Mouse (Mus musculus) midbrain, embryonic 10.5 days (tissue): ENCODE results near the gene Galntl6. TPM values are rescaled to one million over a fixed set of nuclear protein-coding genes. Genes with fewer than 3 reads are reported as not detected.

Experiments used
- DNase-seq: peaks from one replicate; pipeline ENCODE4 v3.0.0-alpha.2; 2017; ENCODE audit warnings: low spot score
- H3K27ac ChIP-seq: fragments of 300-500 bp; sonication (generic); replicated peaks from 2 replicates; pipeline ENCODE4 v1.5.1; 2016; ENCODE audit warnings: mild to moderate bottlenecking
- H3K27me3 ChIP-seq: fragments of 300-500 bp; sonication (generic); 2 replicates; pipeline ENCODE4 v1.6.1; 2016; ENCODE audit warnings: low read depth, mild to moderate bottlenecking; ENCODE audit not compliant: poor library complexity, severe bottlenecking
- H3K36me3 ChIP-seq: fragments of 300-500 bp; sonication (generic); 2 replicates; pipeline ENCODE4 v1.6.1; 2016; ENCODE audit warnings: mild to moderate bottlenecking, moderate library complexity
- H3K4me1 ChIP-seq: fragments of 300-500 bp; sonication (generic); 2 replicates; pipeline ENCODE4 v1.6.1; 2016
- H3K4me3 ChIP-seq: fragments of 300-500 bp; sonication (generic); 2 replicates; pipeline ENCODE4 v1.5.1; 2016; ENCODE audit warnings: mild to moderate bottlenecking, moderate library complexity
- H3K9me3 ChIP-seq: fragments of 300-500 bp; sonication (generic); replicated peaks from 2 replicates; pipeline ENCODE4 v1.6.1; 2016; ENCODE audit warnings: mild to moderate bottlenecking
- WGBS: fragments of 180-500 bp; shearing (Covaris S2); methylation state at CpG from one replicate; pipeline ENCODE4 v1.1.7; 2016; 5-methylcytosine and 5-hydroxymethylcytosine counted together
- polyA plus RNA-seq: library from polyadenylated mRNA; unstranded; fragments of >200 nt; fragmentation: Nextera tagmentation; extraction: Ambion mirVana; gene quantifications from 2 replicates; pipeline ENCODE4 v1.2.1, GENCODE M21; 2016

Gene Galntl6
- polyA plus RNA-seq, 1 experiment from 2014 or later: 0.37 TPM

DNA sequence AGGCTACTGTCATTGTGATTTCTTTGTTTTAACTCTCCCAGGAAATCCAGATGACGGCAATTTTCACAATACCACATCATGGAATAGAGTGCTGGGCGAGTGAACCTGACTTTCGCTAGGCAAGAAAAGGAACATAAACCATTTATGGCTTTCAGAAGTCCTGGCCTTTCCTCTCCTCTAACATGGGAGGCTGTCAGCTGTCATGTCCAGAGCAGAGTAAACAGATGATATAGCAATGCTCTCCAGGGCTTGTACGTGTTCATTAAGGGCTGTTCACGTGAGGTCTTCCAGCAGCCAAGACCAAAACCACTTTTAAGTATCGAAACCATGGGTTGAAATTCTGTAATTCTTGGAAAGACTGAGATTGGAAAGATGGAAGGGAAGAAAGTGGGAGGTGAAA lies 989.3 kb downstream of the Galntl6 start:
- no peaks in the 10 kb centered on the region for H3K9me3 ChIP-seq
- no peak overlapping the region for H3K4me3 ChIP-seq
- DNase-seq: no peak
- peaks cover 57% of the 10 kb centered on the region for H3K4me1 ChIP-seq
- WGBS: 68% methylated on average over 6 of the region's 6 CpGs
- peaks cover 45% of the 10 kb centered on the region for H3K27me3 ChIP-seq
- peak overlapping the region; percentile 71 for H3K27ac ChIP-seq
- H3K36me3 ChIP-seq: no peaks in the 10 kb centered on the region

DNA sequence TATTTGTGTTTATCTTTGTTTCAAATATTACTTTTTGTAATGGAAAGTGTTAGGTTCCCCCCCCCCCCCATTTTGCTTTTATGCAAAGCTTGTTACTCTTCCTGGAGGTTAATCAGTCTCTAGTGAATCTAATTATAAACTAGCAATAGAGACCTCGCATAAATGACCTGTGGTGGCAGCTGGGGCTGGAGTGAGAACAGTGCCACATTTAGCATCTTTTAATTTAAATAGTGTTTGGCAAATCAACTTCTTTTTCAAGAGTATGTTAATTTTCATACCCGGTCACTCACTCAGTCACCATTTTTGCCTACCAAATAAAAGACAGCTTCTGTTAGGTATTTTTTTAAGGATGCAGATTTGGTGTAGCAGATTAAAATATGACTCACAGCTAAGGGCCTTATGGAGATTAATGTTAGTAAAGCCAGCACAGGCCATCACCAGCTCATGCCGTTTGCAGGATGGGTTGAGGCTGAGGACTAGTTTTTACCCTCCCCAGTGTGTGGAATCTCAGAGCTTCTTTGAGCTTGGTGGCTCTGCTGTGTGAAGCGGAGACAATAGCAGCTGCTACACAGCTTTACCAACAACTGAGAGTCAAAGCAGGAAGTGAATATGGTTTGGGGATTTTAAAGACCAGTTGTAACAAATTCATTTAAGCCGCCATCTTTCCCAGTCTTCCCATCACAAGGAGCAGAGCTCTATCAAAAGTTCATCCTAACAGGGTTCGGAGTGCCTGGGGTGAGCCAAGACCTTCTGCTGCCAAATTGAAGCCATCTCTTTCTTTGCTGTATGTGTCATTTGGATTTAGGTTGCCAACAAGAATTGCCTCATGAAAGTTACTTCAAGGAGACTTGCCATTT lies 990.0 kb downstream of the Galntl6 start:
- peak; percentile 19 for DNase-seq
- peaks cover 60% of the 10 kb centered on the region for H3K4me1 ChIP-seq
- WGBS: 62% methylated on average over 6 of the region's 6 CpGs
- no peaks in the 10 kb centered on the region for H3K9me3 ChIP-seq
- no peaks in the 10 kb centered on the region for H3K36me3 ChIP-seq
- H3K4me3 ChIP-seq: no peak overlapping the region
- peaks cover 41% of the 10 kb centered on the region for H3K27me3 ChIP-seq
- H3K27ac ChIP-seq: peak overlapping the region; percentile 71

DNA sequence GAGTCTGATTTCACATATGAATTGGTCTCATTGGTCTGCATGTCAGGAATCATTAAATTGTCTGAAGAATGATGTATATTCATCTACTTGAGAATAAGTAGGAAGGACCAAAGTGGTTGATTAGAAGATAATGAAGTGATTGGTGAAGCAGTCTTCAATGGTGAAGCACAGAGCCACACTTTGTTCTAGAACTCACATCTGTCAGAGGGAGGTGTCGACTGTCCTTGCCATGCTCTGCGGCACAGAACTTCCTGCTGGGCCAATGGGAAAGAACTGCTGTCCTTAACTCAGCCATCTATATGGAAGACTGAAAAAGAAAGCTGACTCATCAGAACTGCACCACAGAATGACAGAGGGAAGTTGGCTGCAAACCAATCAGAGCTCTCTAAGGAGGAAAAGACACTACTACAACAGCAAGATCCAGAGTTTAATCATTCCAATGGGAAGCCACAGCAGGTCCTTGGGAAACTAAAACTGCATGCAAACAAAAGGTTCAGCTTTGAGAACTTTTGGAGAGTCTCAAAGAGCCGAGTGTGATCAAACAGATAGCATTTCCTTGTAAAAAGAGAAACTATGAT lies 992.0 kb downstream of the Galntl6 start:
- Histone ChIP-seq H3K9me3 (no peaks in the 10 kb centered on the region), H3K27ac (no peak overlapping the region), H3K4me1 (peaks cover 60% of the 10 kb centered on the region), H3K27me3 (peaks cover 59% of the 10 kb centered on the region), H3K36me3 (no peaks in the 10 kb centered on the region), H3K4me3 (no peak overlapping the region)
- DNase-seq: no peak
- 68% methylated on average over 3 of the region's 3 CpGs for WGBS

DNA sequence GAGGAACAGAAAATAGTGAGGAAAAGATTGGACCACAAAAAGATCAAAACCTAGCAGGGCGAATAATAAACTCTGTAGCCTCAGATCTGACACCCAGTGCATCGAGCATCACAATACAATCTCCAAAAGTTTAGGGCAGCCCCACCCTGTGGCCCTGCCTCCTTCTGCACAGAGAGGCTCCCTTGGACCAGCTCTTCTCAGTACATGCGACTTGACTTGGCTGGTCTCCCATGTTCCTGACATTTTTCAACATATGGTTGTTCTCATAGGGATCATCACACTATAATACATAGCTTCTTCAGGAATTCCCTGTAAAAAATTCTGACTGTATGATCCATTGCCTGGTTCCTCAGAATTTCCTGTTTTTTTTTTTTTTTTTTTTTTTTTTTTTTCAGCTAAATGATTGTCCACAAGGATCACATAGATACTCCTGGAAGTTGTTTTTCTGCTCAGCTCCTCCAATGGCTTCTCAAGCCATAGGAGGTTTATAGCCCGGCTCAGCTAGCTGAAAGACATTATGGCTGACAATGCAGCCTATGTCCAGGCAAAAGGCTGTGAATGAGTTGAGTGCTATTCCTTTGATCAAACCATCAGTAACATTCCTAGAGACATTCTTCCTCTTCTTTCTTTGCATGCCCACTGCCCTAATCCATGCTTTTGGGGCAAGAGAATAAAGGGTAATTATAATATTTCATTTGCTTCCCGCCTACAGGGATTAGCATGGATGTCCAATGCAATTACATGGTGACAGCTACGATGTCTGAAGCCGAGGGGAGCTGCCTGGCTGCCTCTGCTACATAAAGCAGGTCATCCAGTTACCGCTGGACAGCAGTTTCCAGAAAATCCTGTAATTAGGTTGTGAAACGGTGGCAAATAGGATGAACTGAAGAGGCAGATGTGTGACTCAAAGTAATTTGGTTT lies 993.5 kb downstream of the Galntl6 start:
- 40% methylated on average over 9 of the region's 9 CpGs for WGBS
- no peak overlapping the region; the same call in 1 of the 2 replicates for H3K27ac ChIP-seq

DNA sequence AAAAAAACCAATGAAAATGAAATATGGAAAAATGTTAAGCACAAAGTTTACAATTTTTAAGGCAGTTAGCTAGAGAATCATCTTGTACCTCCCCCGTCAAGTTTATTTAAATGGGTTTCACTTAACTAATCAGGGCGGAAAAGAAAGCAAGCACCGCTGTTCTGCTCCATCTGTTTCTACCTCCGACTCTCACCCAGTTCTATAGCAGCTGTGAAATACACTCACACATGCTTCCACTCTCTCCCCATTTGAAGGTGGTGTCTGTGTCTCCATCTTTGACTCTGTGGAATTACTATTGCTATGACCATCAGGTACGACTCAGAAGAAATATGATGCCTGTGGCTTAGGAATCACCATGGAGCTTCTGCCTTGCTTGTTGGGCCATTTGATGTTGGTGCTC lies 1019.1 kb downstream of the Galntl6 start:
- no peaks in the 10 kb centered on the region for H3K9me3 ChIP-seq
- 90% methylated on average over 5 of the region's 5 CpGs for WGBS
- no peaks in the 10 kb centered on the region for H3K27me3 ChIP-seq
- no peak overlapping the region for H3K27ac ChIP-seq
- DNase-seq: no peak
- H3K4me3 ChIP-seq: no peak overlapping the region
- H3K36me3 ChIP-seq: no peaks in the 10 kb centered on the region
- H3K4me1 ChIP-seq: no peaks in the 10 kb centered on the region

More for the DNA sequence above, 993.5 kb downstream of the Galntl6 start:
- H3K4me3 ChIP-seq: no peak overlapping the region
- H3K4me1 ChIP-seq: peaks cover 56% of the 10 kb centered on the region
- DNase-seq: peak; percentile 64
- no peaks in the 10 kb centered on the region for H3K36me3 ChIP-seq
- H3K27me3 ChIP-seq: peaks cover 58% of the 10 kb centered on the region
- H3K9me3 ChIP-seq: no peaks in the 10 kb centered on the region

DNA sequence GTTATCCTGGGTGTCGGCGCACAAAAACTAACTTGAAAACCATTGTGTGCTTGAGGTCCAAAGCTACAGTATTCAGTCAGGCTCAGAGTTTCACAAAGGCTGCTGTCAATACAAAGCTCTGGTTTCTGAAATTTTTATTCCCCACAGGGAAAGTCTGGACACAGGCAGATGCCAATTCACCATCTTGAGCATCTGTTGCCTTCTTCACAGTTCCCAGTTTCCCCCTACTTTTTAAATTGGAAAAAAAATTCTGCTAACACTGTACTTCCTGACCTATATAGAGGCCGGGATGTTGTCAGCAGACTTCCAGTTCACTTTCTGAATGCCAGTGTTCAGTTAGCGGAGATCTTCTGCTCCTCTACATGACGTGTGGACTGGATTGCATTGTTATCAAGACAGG lies 1020.3 kb downstream of the Galntl6 start:
- Histone ChIP-seq H3K4me1 (no peaks in the 10 kb centered on the region), H3K9me3 (no peaks in the 10 kb centered on the region), H3K27me3 (no peaks in the 10 kb centered on the region), H3K4me3 (no peak overlapping the region), H3K36me3 (no peaks in the 10 kb centered on the region), H3K27ac (no peak overlapping the region)
- WGBS: 94% methylated on average over 5 of the region's 5 CpGs
- no peak for DNase-seq

DNA sequence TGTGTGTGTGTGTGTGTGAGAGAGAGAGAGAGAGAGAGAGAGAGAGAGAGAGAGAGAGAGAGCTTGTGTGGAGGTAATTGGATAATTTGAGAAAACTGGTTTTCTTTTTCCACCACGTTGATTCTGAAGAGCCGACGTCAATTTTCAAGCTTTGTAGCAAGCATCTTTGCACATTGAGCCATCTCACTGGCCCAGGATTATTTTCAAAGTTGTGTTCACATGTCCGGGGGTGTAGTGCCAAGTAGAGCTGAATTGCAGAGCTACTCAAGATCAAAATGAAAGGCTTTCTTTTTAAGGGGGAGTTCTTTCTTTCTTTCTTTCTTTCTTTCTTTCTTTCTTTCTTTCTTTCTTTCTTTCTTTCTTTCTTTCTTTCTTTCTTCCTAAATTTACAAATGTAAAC lies 1022.3 kb downstream of the Galntl6 start:
- Histone ChIP-seq H3K36me3 (no peaks in the 10 kb centered on the region), H3K9me3 (no peaks in the 10 kb centered on the region), H3K4me3 (no peak overlapping the region), H3K27me3 (no peaks in the 10 kb centered on the region), H3K27ac (no peak overlapping the region), H3K4me1 (no peaks in the 10 kb centered on the region)
- WGBS: 74% methylated on average over 4 of the region's 4 CpGs
- DNase-seq: no peak

DNA sequence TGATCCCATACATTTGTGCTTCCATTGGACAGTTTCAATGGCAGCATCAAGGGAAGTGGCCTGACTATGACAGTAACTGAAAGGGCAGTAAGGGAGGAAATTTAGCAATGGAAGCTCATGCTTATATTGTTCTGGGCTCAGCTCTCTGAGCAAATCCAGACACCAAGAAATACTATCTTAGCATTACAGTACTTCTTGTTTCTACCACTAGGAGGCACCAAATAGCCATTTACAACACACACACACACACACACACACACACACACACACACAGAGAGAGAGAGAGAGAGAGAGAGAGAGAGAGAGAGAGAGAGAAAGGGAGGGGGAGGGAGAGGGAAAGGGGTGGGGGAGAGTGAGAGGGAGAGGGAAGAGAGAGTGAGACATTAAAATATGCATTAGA lies 1023.6 kb downstream of the Galntl6 start:
- Histone ChIP-seq H3K36me3 (no peaks in the 10 kb centered on the region), H3K4me1 (no peaks in the 10 kb centered on the region)
- DNase-seq: no peak

DNA sequence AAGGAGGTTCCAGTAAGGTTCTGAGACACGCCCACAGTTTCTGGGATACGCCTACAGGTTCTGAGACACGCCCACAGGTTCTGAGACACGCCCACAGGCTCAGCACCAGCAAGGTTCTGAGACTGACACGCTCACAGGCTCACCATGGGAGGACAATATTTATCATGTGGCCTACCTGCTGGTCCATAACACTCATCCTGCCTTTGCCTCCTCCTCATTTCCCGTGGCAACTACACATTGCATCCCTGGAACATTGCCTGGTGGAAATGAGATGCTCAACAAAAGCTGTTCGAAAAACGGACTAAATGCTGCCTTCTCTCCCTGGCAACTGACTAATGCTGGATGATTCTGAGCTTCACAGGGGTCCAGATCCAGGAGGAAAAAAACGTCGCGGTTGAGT lies 1033.0 kb downstream of the Galntl6 start:
- no peaks in the 10 kb centered on the region for H3K27me3 ChIP-seq
- 0 out of 2 replicates have a peak, but pooled peaks cover 3% of the 10 kb centered on the region for H3K9me3 ChIP-seq
- DNase-seq: no peak
- no peaks in the 10 kb centered on the region for H3K4me1 ChIP-seq
- no peaks in the 10 kb centered on the region for H3K36me3 ChIP-seq
- no peak overlapping the region for H3K27ac ChIP-seq
- no peak overlapping the region for H3K4me3 ChIP-seq
- WGBS: 66% methylated on average over 11 of the region's 11 CpGs

More for the DNA sequence above, 1023.6 kb downstream of the Galntl6 start:
- Histone ChIP-seq H3K27me3 (no peaks in the 10 kb centered on the region), H3K9me3 (0 out of 2 replicates have a peak, but pooled peaks cover 3% of the 10 kb centered on the region), H3K27ac (no peak overlapping the region), H3K4me3 (no peak overlapping the region)

DNA sequence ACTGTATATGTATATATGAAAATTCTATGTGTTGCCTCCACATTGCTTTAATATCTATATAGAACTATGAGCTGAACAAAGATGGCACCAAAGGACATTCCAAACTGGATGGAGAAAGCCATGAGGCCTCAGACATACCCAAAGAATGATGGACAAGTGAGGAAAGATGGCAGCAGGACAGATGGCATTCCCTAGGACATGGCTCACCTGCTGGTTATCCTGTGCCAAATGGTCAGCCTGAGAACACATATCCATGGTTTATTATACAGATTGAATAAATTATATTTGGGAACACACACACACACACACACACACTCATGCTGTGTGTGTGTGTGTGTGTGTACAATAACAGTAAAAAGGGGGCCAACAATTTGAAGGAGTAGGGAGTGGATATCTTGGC lies 1063.4 kb downstream of the Galntl6 start:
- H3K9me3 ChIP-seq: no peaks in the 10 kb centered on the region

DNA sequence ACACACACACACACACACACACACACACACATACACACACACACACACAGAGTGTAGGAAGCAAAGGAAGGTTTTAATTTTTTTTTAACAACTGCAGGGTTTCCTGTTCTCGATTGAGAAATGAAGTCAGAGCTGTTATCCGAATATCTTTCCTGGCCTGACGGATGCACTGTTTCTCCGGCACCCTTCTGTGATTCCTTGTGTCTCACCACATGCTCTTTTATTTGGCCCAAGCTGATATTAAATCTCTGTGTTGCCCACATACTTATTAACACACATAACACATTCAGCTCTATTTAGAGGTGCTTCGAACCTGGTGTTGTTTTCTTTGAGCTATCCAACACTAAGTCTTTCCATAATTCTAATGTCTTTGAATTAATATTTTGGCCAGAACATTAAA lies 1069.0 kb downstream of the Galntl6 start:
- Histone ChIP-seq H3K4me1 (peaks cover 7% of the 10 kb centered on the region), H3K27me3 (no peaks in the 10 kb centered on the region), H3K9me3 (no peaks in the 10 kb centered on the region), H3K36me3 (no peaks in the 10 kb centered on the region), H3K27ac (no peak overlapping the region), H3K4me3 (no peak overlapping the region)
- no peak for DNase-seq
- 66% methylated on average over 5 of the region's 5 CpGs for WGBS

More for the DNA sequence above, 1063.4 kb downstream of the Galntl6 start:
- Histone ChIP-seq H3K4me1 (peaks cover 6% of the 10 kb centered on the region), H3K27ac (no peak overlapping the region), H3K27me3 (no peaks in the 10 kb centered on the region), H3K36me3 (no peaks in the 10 kb centered on the region), H3K4me3 (no peak overlapping the region)
- no peak for DNase-seq

DNA sequence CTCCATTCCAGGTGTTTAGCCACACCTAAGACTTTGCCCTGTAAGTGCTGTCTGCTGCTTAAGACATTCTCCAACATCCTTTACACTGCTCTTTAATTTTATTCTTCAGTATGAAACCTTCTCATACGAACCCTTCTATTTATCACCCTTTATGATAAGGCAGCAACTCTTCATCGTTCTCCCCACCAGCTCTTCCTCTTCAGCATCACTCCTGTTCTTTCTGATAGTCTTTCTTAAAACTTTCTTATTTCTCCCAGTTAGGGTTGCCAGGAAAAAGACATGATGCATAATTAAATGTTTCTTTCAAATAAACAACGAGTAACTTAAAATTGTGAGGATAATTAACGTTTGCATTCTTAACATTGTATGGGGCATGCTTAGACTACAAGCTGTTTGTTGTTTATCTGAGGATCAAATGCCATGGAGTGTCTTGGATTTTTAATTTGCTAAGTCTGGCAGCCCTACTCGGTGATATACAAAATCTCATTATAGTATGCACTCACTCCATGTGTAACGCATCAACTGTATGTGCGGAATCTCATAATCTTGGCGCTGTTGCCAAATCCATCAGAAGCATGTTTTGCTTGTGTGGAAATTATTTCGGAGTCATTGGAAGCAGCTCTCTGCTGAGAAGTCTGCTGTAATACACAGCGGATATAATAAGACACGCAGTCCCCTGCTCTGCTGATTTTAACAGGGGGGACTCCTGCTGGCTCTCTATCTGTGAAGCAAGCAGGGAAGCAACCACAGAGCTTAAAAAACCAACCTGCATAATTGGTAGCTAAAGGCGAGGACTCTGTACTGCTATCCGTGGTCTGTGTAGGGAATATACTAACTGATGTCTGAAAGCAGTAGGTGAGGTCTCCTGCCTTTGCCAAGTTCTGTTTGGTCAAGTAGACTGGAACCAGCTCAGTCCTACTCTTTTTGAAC lies 1069.7 kb downstream of the Galntl6 start:
- Histone ChIP-seq H3K4me3 (no peak overlapping the region), H3K27me3 (no peaks in the 10 kb centered on the region), H3K27ac (no peak overlapping the region), H3K36me3 (no peaks in the 10 kb centered on the region), H3K9me3 (no peaks in the 10 kb centered on the region), H3K4me1 (peaks cover 7% of the 10 kb centered on the region)
- 78% methylated on average over 13 of the region's 13 CpGs for WGBS
- DNase-seq: no peak
